Mouse (Mus musculus) midbrain, embryonic 14.5 days (tissue): Measurements from ENCODE around the gene Olfr370. TPM values are rescaled to one million over a fixed set of nuclear protein-coding genes. Genes with fewer than 3 reads are reported as not detected.

Experiments used
- ATAC-seq: fragments of 200-750 bp; cut with Nextera tagmentation; 2 replicates; pipeline ENCODE4 v1.8.0; 2017; ENCODE audit warnings: moderate number of reproducible peaks, moderate library complexity; ENCODE audit not compliant: low FRiP score, low TSS enrichment
- DNase-seq: peaks from one replicate; pipeline ENCODE4 v3.0.0-alpha.2; 2015
- H3K27ac ChIP-seq: fragments of 300-500 bp; sonication (generic); replicated peaks from 2 replicates; pipeline ENCODE4 v1.5.1; 2014; ENCODE audit warnings: mild to moderate bottlenecking, low read depth, low read length, moderate library complexity
- H3K27me3 ChIP-seq: fragments of 300-500 bp; sonication (generic); 2 replicates; pipeline ENCODE4 v1.6.1; 2014; ENCODE audit warnings: low read length, control low read depth, mixed read lengths; ENCODE audit not compliant: control insufficient read depth, insufficient read depth
- H3K36me3 ChIP-seq: fragments of 300-500 bp; sonication (generic); 2 replicates; pipeline ENCODE4 v1.6.1; 2014; ENCODE audit warnings: low read length, control low read depth; ENCODE audit not compliant: control insufficient read depth, insufficient read depth
- H3K4me1 ChIP-seq: fragments of 300-500 bp; sonication (generic); 2 replicates; pipeline ENCODE4 v1.6.1; 2014; ENCODE audit warnings: mild to moderate bottlenecking, antibody characterized with exemption, low read length, control low read depth; ENCODE audit not compliant: control insufficient read depth, insufficient read depth
- H3K4me2 ChIP-seq: fragments of 300-500 bp; sonication (generic); 2 replicates; pipeline ENCODE4 v1.6.1; 2014; ENCODE audit warnings: mild to moderate bottlenecking, low read length, moderate library complexity
- H3K4me3 ChIP-seq: fragments of 300-500 bp; sonication (generic); replicated peaks from 2 replicates; pipeline ENCODE4 v1.5.1; 2014; ENCODE audit warnings: low read depth, low read length
- H3K9ac ChIP-seq: fragments of 300-500 bp; sonication (generic); replicated peaks from 2 replicates; pipeline ENCODE4 v1.6.1; 2014; ENCODE audit warnings: mild to moderate bottlenecking, low read length, moderate library complexity
- H3K9me3 ChIP-seq: fragments of 300-500 bp; sonication (generic); 2 replicates; pipeline ENCODE4 v1.6.1; 2016; ENCODE audit warnings: low read length, control low read depth, mixed read lengths; ENCODE audit not compliant: control insufficient read depth
- WGBS: fragments of 180-500 bp; shearing (Covaris S2); extraction: QIAGEN DNeasy Blood & Tissue Kit; methylation state at CpG from one replicate; pipeline ENCODE4 v1.1.7; 2014; 5-methylcytosine and 5-hydroxymethylcytosine counted together
- polyA plus RNA-seq: library from polyadenylated mRNA; unstranded; fragments of >200 nt; fragmentation: Nextera tagmentation; extraction: Ambion mirVana; gene quantifications from 2 replicates; pipeline ENCODE4 v1.2.1, GENCODE M21; 2014

The Olfr370 gene
- polyA plus RNA-seq, 1 experiment from 2014 or later = not detected

- WGBS = 94% methylated on average over 5 of the region's 5 CpGs
- Histone ChIP-seq H3K27ac (no peak overlapping the region), H3K4me2 (no peak overlapping the region), H3K9ac (no peak overlapping the region), H3K9me3 (no peaks in the 10 kb centered on the region), H3K4me1 (peaks cover 8% of the 10 kb centered on the region), H3K36me3 (peaks cover 50% of the 10 kb centered on the region), H3K27me3 (no peaks in the 10 kb centered on the region), H3K4me3 (no peak overlapping the region)
- DNase-seq (no peak), ATAC-seq (no peak)
Measured at GRCm38 (mm10) chr8:83572246-83572812, 36.7 kb downstream of the Olfr370 start.

GRCm38 (mm10) chr8:83573140-83573875, 37.7 kb downstream of the Olfr370 start:
- 88% methylated on average over 18 of the region's 18 CpGs for WGBS
- no peak for ATAC-seq
- Histone ChIP-seq H3K4me2 (no peak overlapping the region), H3K9me3 (no peaks in the 10 kb centered on the region), H3K4me3 (no peak overlapping the region), H3K9ac (no peak overlapping the region), H3K4me1 (0 out of 2 replicates have a peak, but pooled peaks cover 5% of the 10 kb centered on the region), H3K36me3 (peaks cover 50% of the 10 kb centered on the region), H3K27ac (no peak overlapping the region), H3K27me3 (no peaks in the 10 kb centered on the region)
- DNase-seq = no peak

GRCm38 (mm10) chr8:83574631-83575315, 39.2 kb downstream of the Olfr370 start:
- Histone ChIP-seq H3K27ac (no peak overlapping the region), H3K4me2 (no peak overlapping the region), H3K9ac (no peak overlapping the region), H3K4me1 (0 out of 2 replicates have a peak, but pooled peaks cover 7% of the 10 kb centered on the region), H3K36me3 (peaks cover 47% of the 10 kb centered on the region), H3K27me3 (no peaks in the 10 kb centered on the region), H3K9me3 (no peaks in the 10 kb centered on the region), H3K4me3 (no peak overlapping the region)
- WGBS = 88% methylated on average over 15 of the region's 15 CpGs
- ATAC-seq (no peak), DNase-seq (no peak)

GRCm38 (mm10) chr8:83575561-83576515, 40.3 kb downstream of the Olfr370 start:
- ATAC-seq (no peak), DNase-seq (no peak)
- Histone ChIP-seq H3K4me1 (0 out of 2 replicates have a peak, but pooled peaks cover 7% of the 10 kb centered on the region), H3K9ac (no peak overlapping the region), H3K4me2 (no peak overlapping the region), H3K4me3 (no peak overlapping the region), H3K27ac (0 out of 2 replicates have a peak overlapping the region, but pooled peaks have one; percentile 8), H3K9me3 (no peaks in the 10 kb centered on the region), H3K27me3 (no peaks in the 10 kb centered on the region), H3K36me3 (peaks cover 40% of the 10 kb centered on the region)
- WGBS = 87% methylated on average over 17 of the region's 17 CpGs

GRCm38 (mm10) chr8:83576516-83576895, 40.9 kb downstream of the Olfr370 start:
- Histone ChIP-seq H3K4me2 (no peak overlapping the region), H3K9me3 (no peaks in the 10 kb centered on the region), H3K27ac (0 out of 2 replicates have a peak overlapping the region, but pooled peaks have one; percentile 8), H3K4me1 (0 out of 2 replicates have a peak, but pooled peaks cover 7% of the 10 kb centered on the region), H3K9ac (no peak overlapping the region), H3K4me3 (no peak overlapping the region), H3K36me3 (peaks cover 35% of the 10 kb centered on the region), H3K27me3 (no peaks in the 10 kb centered on the region)
- DNase-seq = no peak
- 73% methylated on average over 4 of the region's 4 CpGs for WGBS
- no peak for ATAC-seq

- DNase-seq (no peak), ATAC-seq (no peak)
- no peaks in the 10 kb centered on the region for H3K27me3 ChIP-seq
- H3K9ac ChIP-seq = no peak overlapping the region
- H3K27ac ChIP-seq = no peak overlapping the region
- H3K4me1 ChIP-seq = 0 out of 2 replicates have a peak, but pooled peaks cover 7% of the 10 kb centered on the region
- no peak overlapping the region for H3K4me3 ChIP-seq
- 83% methylated on average over 4 of the region's 4 CpGs for WGBS
- no peak overlapping the region for H3K4me2 ChIP-seq
- no peaks in the 10 kb centered on the region for H3K9me3 ChIP-seq
- peaks cover 31% of the 10 kb centered on the region for H3K36me3 ChIP-seq
Measured at GRCm38 (mm10) chr8:83576921-83577320, 41.3 kb downstream of the Olfr370 start.

GRCm38 (mm10) chr8:83577384-83577791, 41.8 kb downstream of the Olfr370 start:
- DNase-seq (no peak), ATAC-seq (no peak)
- Histone ChIP-seq H3K4me3 (no peak overlapping the region), H3K9me3 (no peaks in the 10 kb centered on the region), H3K9ac (no peak overlapping the region), H3K27me3 (no peaks in the 10 kb centered on the region), H3K36me3 (peaks cover 26% of the 10 kb centered on the region), H3K4me2 (no peak overlapping the region), H3K27ac (no peak overlapping the region), H3K4me1 (0 out of 2 replicates have a peak, but pooled peaks cover 7% of the 10 kb centered on the region)
- 71% methylated on average over 9 of the region's 9 CpGs for WGBS
